Mouse (Mus musculus) midbrain, embryonic 14.5 days (tissue): ENCODE measurements at regions not wholly inside any gene's neighbourhood (a gene's known extent, or its start where the extent isn't known, plus 50 kb on each side); places are given as distances from the start of the nearest gene placed in this dataset.
A peak's percentile ranks its signal among the peaks of the same experiment; 100 is the strongest.

Experiments
- ATAC-seq: fragments of 200-750 bp; cut with Nextera tagmentation; 2 replicates; pipeline ENCODE4 v1.8.0; 2017; ENCODE audit warnings: moderate number of reproducible peaks, moderate library complexity; ENCODE audit not compliant: low FRiP score, low TSS enrichment
- DNase-seq: peaks from one replicate; pipeline ENCODE4 v3.0.0-alpha.2; 2015
- H3K27ac ChIP-seq: fragments of 300-500 bp; sonication (generic); replicated peaks from 2 replicates; pipeline ENCODE4 v1.5.1; 2014; ENCODE audit warnings: mild to moderate bottlenecking, low read depth, low read length, moderate library complexity
- H3K27me3 ChIP-seq: fragments of 300-500 bp; sonication (generic); 2 replicates; pipeline ENCODE4 v1.6.1; 2014; ENCODE audit warnings: low read length, control low read depth, mixed read lengths; ENCODE audit not compliant: control insufficient read depth, insufficient read depth
- H3K36me3 ChIP-seq: fragments of 300-500 bp; sonication (generic); 2 replicates; pipeline ENCODE4 v1.6.1; 2014; ENCODE audit warnings: low read length, control low read depth; ENCODE audit not compliant: control insufficient read depth, insufficient read depth
- H3K4me1 ChIP-seq: fragments of 300-500 bp; sonication (generic); 2 replicates; pipeline ENCODE4 v1.6.1; 2014; ENCODE audit warnings: mild to moderate bottlenecking, antibody characterized with exemption, low read length, control low read depth; ENCODE audit not compliant: control insufficient read depth, insufficient read depth
- H3K4me2 ChIP-seq: fragments of 300-500 bp; sonication (generic); 2 replicates; pipeline ENCODE4 v1.6.1; 2014; ENCODE audit warnings: mild to moderate bottlenecking, low read length, moderate library complexity
- H3K4me3 ChIP-seq: fragments of 300-500 bp; sonication (generic); replicated peaks from 2 replicates; pipeline ENCODE4 v1.5.1; 2014; ENCODE audit warnings: low read depth, low read length
- H3K9ac ChIP-seq: fragments of 300-500 bp; sonication (generic); replicated peaks from 2 replicates; pipeline ENCODE4 v1.6.1; 2014; ENCODE audit warnings: mild to moderate bottlenecking, low read length, moderate library complexity
- H3K9me3 ChIP-seq: fragments of 300-500 bp; sonication (generic); 2 replicates; pipeline ENCODE4 v1.6.1; 2016; ENCODE audit warnings: low read length, control low read depth, mixed read lengths; ENCODE audit not compliant: control insufficient read depth
- WGBS: fragments of 180-500 bp; shearing (Covaris S2); extraction: QIAGEN DNeasy Blood & Tissue Kit; methylation state at CpG from one replicate; pipeline ENCODE4 v1.1.7; 2014; 5-methylcytosine and 5-hydroxymethylcytosine counted together

- Histone ChIP-seq H3K4me1 (no peaks in the 10 kb centered on the region), H3K27ac (no peak overlapping the region), H3K36me3 (no peaks in the 10 kb centered on the region), H3K4me2 (no peak overlapping the region), H3K9me3 (no peaks in the 10 kb centered on the region), H3K27me3 (no peaks in the 10 kb centered on the region), H3K9ac (no peak overlapping the region), H3K4me3 (no peak overlapping the region)
- ATAC-seq (no peak), DNase-seq (peak; percentile 44)
- 60% methylated on average over 2 of the region's 2 CpGs for WGBS
These were observed 81.3 kb upstream of the Gm21830 start for GRCm38 (mm10) chr2:67332211-67332610.

- Histone ChIP-seq H3K4me3 (no peak overlapping the region), H3K4me1 (no peaks in the 10 kb centered on the region), H3K9ac (no peak overlapping the region), H3K27ac (no peak overlapping the region), H3K4me2 (no peak overlapping the region), H3K9me3 (no peaks in the 10 kb centered on the region), H3K36me3 (no peaks in the 10 kb centered on the region), H3K27me3 (no peaks in the 10 kb centered on the region)
- DNase-seq (peak; percentile 18), ATAC-seq (no peak)
- WGBS = 64% methylated on average over 5 of the region's 5 CpGs
These were observed 68.8 kb upstream of the Gm21830 start for GRCm38 (mm10) chr2:67344711-67345110.
